Mouse (Mus musculus) G1E-ER4 (cell line): Measurements from ENCODE around the gene Tmem82. TPM values are rescaled to one million over a fixed set of nuclear protein-coding genes. Genes with fewer than 3 reads are reported as not detected.

Experiments used
- GATA1 ChIP-seq: IDR thresholded peaks from one replicate; pipeline ENCODE4 v1.8.0; 2012; ENCODE audit warnings: low read length, inconsistent platforms
- polyA plus RNA-seq: library from polyadenylated mRNA; stranded (reverse); fragments of >175 nt; gene quantifications from 2 replicates; pipeline ENCODE4 v1.2.3, GENCODE M21; 2012

The Tmem82 gene
- polyA plus RNA-seq: not detected in 2 replicates

- TF ChIP-seq GATA1: no peak
These were observed at the start of gene Tmem82 for GRCm38 (mm10) chr4:141618565-141619243. Gene Tmem82, minus strand, starts transcription at chr4:141618633.

- no peak for TF ChIP-seq GATA1
These were observed 46.4 kb upstream of the Tmem82 start, which contains the start of gene Plekhm2 for GRCm38 (mm10) chr4:141664799-141665198. Gene Plekhm2, minus strand, starts transcription at chr4:141664899.

DNA sequence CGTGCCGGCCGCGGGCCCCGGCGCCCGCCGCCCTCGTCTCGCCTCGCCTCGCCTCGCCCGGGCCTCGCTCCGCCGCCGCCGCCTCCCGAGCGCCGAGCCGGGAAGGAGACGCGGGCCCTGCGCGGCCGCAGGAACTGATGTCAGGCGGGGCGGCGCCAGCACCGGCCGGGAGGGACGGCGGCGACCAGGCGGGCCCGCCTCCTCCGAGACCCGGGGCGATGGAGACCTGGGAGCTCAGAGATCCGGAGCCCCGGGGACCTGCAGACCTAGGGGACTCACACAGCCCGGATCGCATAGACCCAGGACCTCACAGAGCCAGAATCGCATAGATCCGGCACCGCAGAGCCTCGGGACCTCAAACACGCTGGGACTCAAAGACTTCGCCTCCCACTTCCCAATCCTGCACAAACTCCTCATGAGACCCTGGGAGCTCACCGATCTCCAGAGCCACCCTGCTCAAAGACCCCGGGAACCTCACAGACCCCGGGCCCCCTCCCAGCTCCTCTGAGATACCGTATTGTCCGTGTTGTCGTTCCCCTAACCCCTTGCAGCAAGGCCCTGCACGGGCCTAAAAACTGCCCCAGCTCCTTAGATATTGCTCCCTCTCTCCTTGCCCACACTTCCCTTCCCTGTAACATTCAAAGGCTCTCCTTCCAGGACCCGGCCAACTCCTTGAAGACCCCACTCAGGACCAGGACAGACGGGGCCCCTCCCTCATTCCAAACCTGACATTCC lies 45.7 kb upstream of the Tmem82 start:
- no peak for TF ChIP-seq GATA1

GRCm38 (mm10) chr4:141663122-141663931 lies 44.9 kb upstream of the Tmem82 start:
- TF ChIP-seq GATA1: no peak

- no peak for TF ChIP-seq GATA1
These were observed 42.5 kb upstream of the Tmem82 start for GRCm38 (mm10) chr4:141660884-141661283.

DNA sequence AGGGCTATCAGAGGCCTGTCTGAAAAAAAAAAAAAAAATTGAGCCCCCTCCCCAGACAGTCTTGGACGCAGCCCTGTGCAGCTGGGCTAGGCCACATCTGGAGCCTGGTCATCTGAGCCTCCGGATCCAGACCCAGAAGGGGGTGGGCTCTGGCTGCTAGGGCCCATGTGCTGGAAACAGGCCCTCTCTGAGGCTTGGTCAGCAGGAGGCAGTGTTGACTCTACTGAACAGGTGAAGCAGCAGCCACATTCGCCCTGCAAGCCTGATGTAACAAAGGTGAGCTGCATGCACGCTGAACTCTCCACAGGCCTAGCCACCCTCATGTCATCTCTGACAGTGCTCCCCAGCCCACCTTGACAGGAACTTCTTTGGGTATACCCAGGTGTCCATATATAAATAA lies 41.3 kb upstream of the Tmem82 start:
- no peak for TF ChIP-seq GATA1

GRCm38 (mm10) chr4:141658846-141659484 lies 40.5 kb upstream of the Tmem82 start:
- TF ChIP-seq GATA1: no peak

DNA sequence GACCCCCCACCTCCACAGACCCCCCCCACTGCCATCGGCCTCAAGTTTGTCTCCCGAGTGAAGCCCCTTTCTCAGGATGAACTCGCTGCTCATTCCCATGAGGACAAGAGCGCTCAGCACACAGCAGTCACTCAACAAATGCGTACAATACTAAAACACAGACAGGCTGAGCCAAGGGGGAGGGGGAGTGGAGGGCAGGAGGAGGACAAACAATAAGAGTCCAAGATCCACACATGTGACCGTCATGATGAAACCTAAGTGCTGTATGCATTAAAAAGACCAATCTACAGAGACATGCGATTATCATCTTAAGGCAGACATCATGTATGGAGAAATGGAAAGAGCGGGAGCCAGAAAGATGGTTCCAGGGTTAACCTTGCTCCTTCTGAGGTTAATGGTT lies 38.5 kb upstream of the Tmem82 start:
- no peak for TF ChIP-seq GATA1

DNA sequence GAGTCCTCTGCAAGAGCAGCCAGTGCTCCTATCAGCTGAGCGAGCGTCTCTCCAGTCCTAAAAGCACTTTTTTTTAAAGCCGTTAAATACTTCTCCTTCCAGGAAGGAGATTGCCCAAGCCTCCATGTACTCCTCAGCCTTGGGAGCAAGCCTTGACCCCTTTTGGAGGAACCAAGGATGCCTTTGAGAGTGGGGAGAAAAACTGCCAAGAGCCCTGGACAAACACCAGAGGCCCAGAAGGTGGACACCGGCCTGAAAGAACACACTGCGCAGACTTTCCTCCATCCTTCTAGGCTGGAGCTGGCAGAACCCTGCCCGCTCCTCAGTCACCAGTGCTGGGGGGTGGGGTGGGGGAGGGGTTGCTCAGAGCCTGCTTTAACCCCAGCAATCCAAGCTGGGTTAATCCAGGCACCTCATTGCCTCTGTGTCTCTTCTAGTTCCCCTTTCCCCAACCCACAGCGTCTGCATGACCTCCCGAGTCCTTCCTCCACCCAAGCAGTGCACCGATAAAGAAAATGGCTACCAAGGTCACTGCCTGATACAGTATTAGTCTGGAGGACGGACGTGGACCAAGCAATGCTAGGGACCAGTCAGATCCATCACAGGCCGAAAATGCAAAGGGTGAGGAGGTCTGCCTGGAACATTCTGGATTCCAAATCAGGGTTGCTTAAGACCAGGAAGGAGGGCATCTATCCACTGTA lies 37.6 kb upstream of the Tmem82 start:
- TF ChIP-seq GATA1: no peak

DNA sequence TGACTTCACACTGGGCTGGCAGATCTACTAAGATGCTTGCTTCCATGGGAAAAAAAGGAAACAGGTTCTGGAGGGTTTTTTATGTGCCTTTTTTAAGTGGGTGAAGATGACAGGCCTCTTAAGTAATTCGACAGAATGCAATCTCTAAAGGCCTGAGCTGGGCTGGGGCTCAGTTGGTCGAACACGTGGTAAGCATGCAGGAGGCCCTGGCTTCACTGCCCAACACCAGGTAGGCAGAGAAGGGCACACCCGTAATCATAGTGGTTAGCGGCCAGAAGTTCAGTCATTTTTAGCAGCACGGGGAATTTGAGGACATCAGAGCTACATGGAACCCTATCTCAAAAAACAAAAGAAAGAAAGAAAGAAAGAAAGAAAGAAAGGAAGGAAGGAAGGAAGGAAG lies 36.1 kb upstream of the Tmem82 start:
- TF ChIP-seq GATA1: no peak

DNA sequence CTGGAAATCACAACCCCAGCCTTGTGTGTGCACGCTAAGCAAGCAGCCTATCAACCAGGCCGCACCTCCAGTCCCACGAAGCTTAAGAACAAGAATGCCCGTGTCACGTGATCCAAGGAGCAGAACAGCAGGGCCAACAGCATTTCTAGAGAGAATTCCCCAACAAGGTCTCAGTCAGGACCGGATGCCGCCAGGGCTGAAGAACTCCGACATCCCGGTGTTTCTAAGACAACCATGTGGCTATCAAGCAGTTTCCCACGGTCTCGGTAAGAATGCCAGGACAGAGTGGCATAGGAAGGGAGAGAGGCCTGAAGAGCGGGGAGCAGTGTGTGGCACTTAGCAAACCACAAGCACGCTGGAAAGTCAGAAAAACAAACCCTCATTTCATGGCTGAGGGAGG lies 35.4 kb upstream of the Tmem82 start:
- TF ChIP-seq GATA1: no peak

GRCm38 (mm10) chr4:141653044-141653443 lies 34.6 kb upstream of the Tmem82 start:
- TF ChIP-seq GATA1: no peak

DNA sequence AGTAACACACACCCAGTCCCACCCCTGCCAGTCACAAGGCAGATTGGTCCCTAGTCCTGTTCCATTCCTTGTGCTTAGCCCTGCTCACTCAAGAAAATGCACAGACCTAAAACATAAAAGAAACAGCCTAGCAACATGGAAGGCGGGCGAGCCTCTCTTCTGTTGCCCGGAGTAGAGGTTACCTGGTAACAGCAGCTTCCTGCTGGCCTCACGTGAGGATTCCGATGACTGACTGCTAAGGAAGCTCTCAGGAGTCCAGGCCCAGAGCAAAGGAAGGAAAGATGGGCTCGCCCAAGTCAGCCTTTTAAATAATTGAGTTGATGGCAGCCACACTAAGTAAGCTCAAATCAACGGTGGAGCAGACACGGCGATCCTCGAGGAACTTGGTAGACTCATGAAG lies 33.5 kb upstream of the Tmem82 start:
- TF ChIP-seq GATA1: no peak

- TF ChIP-seq GATA1: no peak
These were observed 32.9 kb upstream of the Tmem82 start for GRCm38 (mm10) chr4:141651286-141651685.

GRCm38 (mm10) chr4:141649244-141649643 lies 30.8 kb upstream of the Tmem82 start:
- no peak for TF ChIP-seq GATA1
